Mouse (Mus musculus) stomach, embryonic 15.5 days (tissue): ENCODE results near the gene Atp6v0e. TPM values are rescaled to one million over a fixed set of nuclear protein-coding genes. Genes with fewer than 3 reads are reported as not detected.

Experiments used
- ATAC-seq: fragments of 200-750 bp; cut with Nextera tagmentation; 2 replicates; pipeline ENCODE4 v1.8.0; 2017; ENCODE audit warnings: low read depth, moderate number of reproducible peaks, moderate TSS enrichment; ENCODE audit not compliant: insufficient read depth, low FRiP score
- H3K27ac ChIP-seq: fragments of 300-500 bp; sonication (generic); 2 replicates; pipeline ENCODE4 v1.5.1; 2015; ENCODE audit warnings: mild to moderate bottlenecking, inconsistent platforms
- H3K27me3 ChIP-seq: fragments of 300-500 bp; sonication (generic); replicated peaks from 2 replicates; pipeline ENCODE4 v1.6.1; 2015; ENCODE audit warnings: inconsistent platforms
- H3K36me3 ChIP-seq: fragments of 300-500 bp; sonication (generic); 2 replicates; pipeline ENCODE4 v1.6.1; 2015; ENCODE audit warnings: inconsistent platforms
- H3K4me1 ChIP-seq: fragments of 300-500 bp; sonication (generic); 2 replicates; pipeline ENCODE4 v1.6.1; 2015; ENCODE audit warnings: inconsistent platforms
- H3K4me2 ChIP-seq: fragments of 300-500 bp; sonication (generic); 2 replicates; pipeline ENCODE4 v1.6.1; 2015; ENCODE audit warnings: mild to moderate bottlenecking, inconsistent platforms
- H3K4me3 ChIP-seq: fragments of 300-500 bp; sonication (generic); replicated peaks from 2 replicates; pipeline ENCODE4 v1.5.1; 2015; ENCODE audit warnings: inconsistent platforms
- H3K9ac ChIP-seq: fragments of 300-500 bp; sonication (generic); 2 replicates; pipeline ENCODE4 v1.6.1; 2015; ENCODE audit warnings: inconsistent platforms
- H3K9me3 ChIP-seq: fragments of 300-500 bp; sonication (generic); 2 replicates; pipeline ENCODE4 v1.6.1; 2016; ENCODE audit warnings: inconsistent platforms
- WGBS: fragments of 180-500 bp; shearing (Covaris S2); methylation state at CpG from one replicate; pipeline ENCODE4 v1.1.7; 2015; 5-methylcytosine and 5-hydroxymethylcytosine counted together
- polyA plus RNA-seq: library from polyadenylated mRNA; unstranded; fragments of >200 nt; fragmentation: Nextera tagmentation; extraction: Ambion mirVana; gene quantifications from 2 replicates; pipeline ENCODE4 v1.2.1, GENCODE M21; 2015

Atp6v0e gene
- polyA plus RNA-seq, 1 experiment from 2014 or later = 255 TPM

- WGBS = 71% methylated on average over 4 of the region's 4 CpGs
- H3K9me3 ChIP-seq = no peaks in the 10 kb centered on the region
- no peak overlapping the region for H3K4me3 ChIP-seq
- no peaks in the 10 kb centered on the region for H3K4me1 ChIP-seq
- no peak overlapping the region for H3K4me2 ChIP-seq
- no peaks in the 10 kb centered on the region for H3K36me3 ChIP-seq
- ATAC-seq = no peak
- no peak overlapping the region; the same call in 1 of the 2 replicates for H3K9ac ChIP-seq
- no peaks in the 10 kb centered on the region for H3K27me3 ChIP-seq
- H3K27ac ChIP-seq = no peak overlapping the region
Measured at GRCm38 (mm10) chr17:26742581-26742980, 79.5 kb downstream of the Atp6v0e start.

GRCm38 (mm10) chr17:26743294-26743693 lies 80.3 kb downstream of the Atp6v0e start:
- H3K4me1 ChIP-seq = no peaks in the 10 kb centered on the region
- WGBS = 77% methylated on average over 1 of the region's 1 CpGs
- H3K36me3 ChIP-seq = no peaks in the 10 kb centered on the region
- ATAC-seq = no peak
- H3K9me3 ChIP-seq = no peaks in the 10 kb centered on the region
- H3K4me2 ChIP-seq = no peak overlapping the region
- H3K9ac ChIP-seq = no peak overlapping the region
- no peak overlapping the region for H3K27ac ChIP-seq
- H3K27me3 ChIP-seq = no peaks in the 10 kb centered on the region
- H3K4me3 ChIP-seq = no peak overlapping the region

Other genes starting within 250 kb of the Atp6v0e start
- gene Neurl1b, start 248.4 kb upstream of the Atp6v0e start, polyA plus RNA-seq = 2.5 and 2.6 TPM in 2 replicates
- 106 and 113 TPM in 2 replicates for gene Ergic1, start 101.7 kb upstream of the Atp6v0e start, polyA plus RNA-seq
- gene Dusp1, start 101.1 kb upstream of the Atp6v0e start, polyA plus RNA-seq = 15.8 and 19.3 TPM in 2 replicates
- gene Crebrf, start 52.4 kb downstream of the Atp6v0e start, polyA plus RNA-seq = 8.1 and 10.1 TPM in 2 replicates
- 42.9 and 45.5 TPM in 2 replicates for gene Bnip1, start 117.8 kb downstream of the Atp6v0e start, polyA plus RNA-seq
- gene Nkx2-5, start 181.8 kb downstream of the Atp6v0e start, polyA plus RNA-seq = 9.2 and 15.4 TPM in 2 replicates